Comparison of ENCODE assay signal across 9 mouse cellular contexts in genomic region chr15:63721669-63722357, GRCm38 (mm10).
DNase-seq lines count a peak whose midpoint lies in the region; ATAC-seq lines count a peak whose summit lies in the region.
"Had no signal": no experiment of that assay in that cellular context is flagged by ENCODE, and none has a peak within 500 bp of the region (broad histone marks: within the 10 kb centered on the region; RNA-seq: fewer than 3 reads in every experiment).

No protein-coding gene starts in this region.

- no peak for ATAC-seq in hindbrain, embryonic 13.5 days (ENCODE audit: low FRiP score)

- no peak overlapping the region for H3K4me2 ChIP-seq in hindbrain, embryonic 13.5 days
- H3K4me2 ChIP-seq: midbrain, embryonic 12.5 days had no signal

- no peak overlapping the region for H3K27ac ChIP-seq in hindbrain, embryonic 10.5 days
- H3K27ac ChIP-seq in hindbrain, embryonic 13.5 days: no peak overlapping the region
- H3K27ac ChIP-seq in limb, embryonic 10.5 days: no peak overlapping the region
- H3K27ac ChIP-seq: midbrain, embryonic 12.5 days had no signal

- H3K9ac ChIP-seq in hindbrain, embryonic 13.5 days: no peak overlapping the region
- H3K9ac ChIP-seq: midbrain, embryonic 12.5 days had no signal

- H3K4me1 ChIP-seq in hindbrain, embryonic 10.5 days (replicated peaks): peaks cover 8% of the 10 kb centered on the region
- H3K4me1 ChIP-seq in hindbrain, embryonic 13.5 days (replicated peaks): 0 out of 2 replicates have a peak, but pooled peaks cover 5% of the 10 kb centered on the region
- H3K4me1 ChIP-seq in limb, embryonic 10.5 days: peaks cover 15% of the 10 kb centered on the region
- H3K4me1 ChIP-seq: midbrain, embryonic 12.5 days had no signal

- DNase-seq in hindbrain, embryonic 10.5 days (ENCODE audit: low spot score): peak; percentile 52
- peak; percentile 62 for DNase-seq in ES-CJ7 (ENCODE audit: low read depth, low spot score)
- DNase-seq in cerebellum, postnatal 25 days: peak; percentile 21 to 34
- peak; percentile 66 for DNase-seq in heart, postnatal 4 days
- DNase-seq in limb, embryonic 10.5 days (ENCODE audit: low spot score): peak; percentile 66
- peak; percentile 65 for DNase-seq in retina, embryonic 14.5 days (ENCODE audit: low spot score)
- peak; percentile 64 for DNase-seq in thymus, postnatal 14 days

- no peak overlapping the region for H3K4me3 ChIP-seq in hindbrain, embryonic 10.5 days
- no peak overlapping the region for H3K4me3 ChIP-seq in hindbrain, embryonic 13.5 days
- H3K4me3 ChIP-seq in limb, embryonic 10.5 days: no peak overlapping the region
- H3K4me3 ChIP-seq: midbrain, embryonic 12.5 days had no signal

- no peaks in the 10 kb centered on the region for H3K9me3 ChIP-seq in hindbrain, embryonic 10.5 days
- no peaks in the 10 kb centered on the region for H3K9me3 ChIP-seq in hindbrain, embryonic 13.5 days
- H3K9me3 ChIP-seq in limb, embryonic 10.5 days (replicated peaks): no peaks in the 10 kb centered on the region
- H3K9me3 ChIP-seq: midbrain, embryonic 12.5 days had no signal

- no peaks in the 10 kb centered on the region for H3K27me3 ChIP-seq in hindbrain, embryonic 10.5 days (ENCODE audit: insufficient read depth, poor library complexity, severe bottlenecking)
- H3K27me3 ChIP-seq in hindbrain, embryonic 13.5 days: no peaks in the 10 kb centered on the region
- H3K27me3 ChIP-seq in limb, embryonic 10.5 days (ENCODE audit: low read depth, poor library complexity, severe bottlenecking): no peaks in the 10 kb centered on the region
- H3K27me3 ChIP-seq: midbrain, embryonic 12.5 days had no signal

- 67% methylated on average over 3 of the region's 3 CpGs for WGBS in hindbrain, embryonic 10.5 days
- 71% methylated on average over 3 of the region's 3 CpGs for WGBS in hindbrain, embryonic 13.5 days
- 62% methylated on average over 3 of the region's 3 CpGs for WGBS in limb, embryonic 10.5 days

- no peaks in the 10 kb centered on the region for H3K36me3 ChIP-seq in hindbrain, embryonic 10.5 days
- no peaks in the 10 kb centered on the region for H3K36me3 ChIP-seq in hindbrain, embryonic 13.5 days
- no peaks in the 10 kb centered on the region for H3K36me3 ChIP-seq in limb, embryonic 10.5 days
- H3K36me3 ChIP-seq: midbrain, embryonic 12.5 days had no signal
